Mouse (Mus musculus): Measurements from ENCODE around the gene Yy1.

DNA sequence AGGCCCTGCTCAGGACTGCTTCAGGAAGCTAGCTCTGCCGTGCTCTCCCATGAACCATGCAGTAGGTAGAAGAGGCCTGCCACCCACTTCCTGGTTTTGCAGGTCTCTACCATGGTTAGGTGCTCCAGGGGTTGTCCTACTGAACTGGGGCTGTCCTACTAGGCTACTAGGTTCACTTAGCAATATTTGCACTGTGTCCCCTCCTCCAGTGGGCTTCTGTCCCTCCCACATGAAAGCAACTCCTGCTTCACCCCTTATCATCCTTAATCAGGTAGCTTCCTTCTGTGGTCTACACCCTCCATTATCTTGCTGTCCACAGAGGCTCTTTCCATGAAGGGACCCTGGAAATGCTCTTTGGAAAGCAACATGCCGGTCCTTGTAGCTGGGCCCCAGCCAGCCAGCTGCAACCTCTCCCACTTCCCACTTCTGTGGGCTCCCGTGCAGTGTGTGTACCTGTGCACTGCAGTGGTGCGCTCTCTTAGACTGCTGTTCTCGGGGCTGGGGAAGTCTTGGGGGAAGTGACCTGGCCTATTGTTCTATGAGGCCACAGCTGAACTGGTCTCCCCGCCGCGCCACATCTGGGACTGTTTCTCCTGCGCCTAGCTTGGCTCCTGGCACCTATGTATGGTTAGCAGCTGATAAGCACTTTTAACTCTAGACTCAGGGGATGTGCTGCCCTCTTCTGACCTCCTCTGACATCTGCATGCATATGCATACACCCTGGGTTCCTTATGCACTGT lies 29.5 kb upstream of the Yy1 start:
- TF ChIP-seq CTCF (IDR thresholded peaks at IDR 0.05; ENCODE audit: insufficient read depth, low read depth, low read length) = no peak
- no peak for TF ChIP-seq POLR2A (IDR thresholded peaks at IDR 0.05; ENCODE audit: insufficient read depth, low read depth, low read length)

All from olfactory bulb, adult 2 months (tissue).